In the genomic region with DNA sequence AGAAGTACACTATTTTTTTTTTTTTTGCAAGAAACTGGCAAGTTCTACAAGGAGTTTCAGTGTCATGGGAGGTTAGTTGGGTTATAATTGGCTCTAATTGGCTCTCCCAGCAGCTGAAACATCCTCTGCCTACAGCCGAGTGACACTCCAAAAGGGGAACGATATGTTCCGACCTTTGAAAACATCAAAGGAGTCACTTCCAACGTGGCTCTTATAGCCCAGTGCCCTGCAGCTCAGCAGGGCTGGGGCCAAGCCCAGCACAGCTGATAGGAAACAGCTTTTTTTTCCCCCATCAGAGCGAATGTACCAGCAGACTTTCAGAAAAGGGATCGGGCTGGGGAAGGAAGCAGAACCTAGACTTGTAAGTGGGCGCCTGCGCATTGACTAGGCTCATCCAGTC, we compare ENCODE assay signal across 17 mouse cellular contexts.
A peak's percentile ranks its signal among the peaks of the same experiment; 100 is the strongest.
DNase-seq lines count a peak whose midpoint lies in the region; ATAC-seq lines count a peak whose summit lies in the region.
"Had no signal": no experiment of that assay in that cellular context is flagged by ENCODE, and none has a peak within 500 bp of the region (broad histone marks: within the 10 kb centered on the region; RNA-seq: fewer than 3 reads in every experiment).

No protein-coding gene starts in this region.

- no peak for ATAC-seq in heart, embryonic 14.5 days (ENCODE audit: insufficient number of reproducible peaks, insufficient read depth, low FRiP score, low read depth)
- 0 out of 2 replicates have a peak, but pooled peaks have one; percentile 56 for ATAC-seq in midbrain, embryonic 13.5 days
- ATAC-seq: intestine, postnatal 0 days had no signal

- H3K27me3 ChIP-seq in heart, embryonic 14.5 days (ENCODE audit: control insufficient read depth, insufficient read depth, low read length), result no peaks in the 10 kb centered on the region
- no peaks in the 10 kb centered on the region for H3K27me3 ChIP-seq in midbrain, embryonic 13.5 days
- H3K27me3 ChIP-seq in midbrain, embryonic 10.5 days (ENCODE audit: low read depth, poor library complexity, severe bottlenecking), result no peaks in the 10 kb centered on the region
- no peaks in the 10 kb centered on the region for H3K27me3 ChIP-seq in hindbrain, embryonic 10.5 days (ENCODE audit: insufficient read depth, poor library complexity, severe bottlenecking)
- H3K27me3 ChIP-seq: hindbrain, embryonic 15.5 days had no signal

- no peak overlapping the region for H3K27ac ChIP-seq in heart, embryonic 14.5 days (replicated peaks in 1 of 2; ENCODE audit: control insufficient read depth in 1 of 2, insufficient read depth in 1 of 2, low read depth in 2 of 2, low read length in 2 of 2)
- no peak overlapping the region for H3K27ac ChIP-seq in midbrain, embryonic 13.5 days
- H3K27ac ChIP-seq in midbrain, embryonic 10.5 days (replicated peaks), result no peak overlapping the region
- no peak overlapping the region for H3K27ac ChIP-seq in hindbrain, embryonic 10.5 days
- H3K27ac ChIP-seq: hindbrain, embryonic 15.5 days; kidney, postnatal 0 days had no signal

- peak; percentile 3 to 12 for DNase-seq in adrenal gland, postnatal 36 days
- DNase-seq in adrenal gland, postnatal 10 days, result no peak
- no peak for DNase-seq in heart, postnatal 14 days
- no peak for DNase-seq in midbrain, embryonic 10.5 days (ENCODE audit: low spot score)
- no peak for DNase-seq in hindbrain, embryonic 10.5 days (ENCODE audit: low spot score)
- no peak for DNase-seq in right cerebral cortex, adult 18-20 months
- DNase-seq: cerebellum, postnatal 10 days; gastrocnemius, postnatal 14 days; layer of hippocampus, postnatal 36 days; spleen, adult 18-20 months; thymus, adult 18-20 months had no signal

- no peak overlapping the region for H3K4me3 ChIP-seq in heart, embryonic 14.5 days (ENCODE audit: control insufficient read depth in 1 of 2, insufficient read depth in 1 of 2, low read depth in 1 of 2, low read length in 2 of 2)
- H3K4me3 ChIP-seq in midbrain, embryonic 13.5 days (replicated peaks), result no peak overlapping the region
- no peak overlapping the region for H3K4me3 ChIP-seq in midbrain, embryonic 10.5 days
- H3K4me3 ChIP-seq in hindbrain, embryonic 10.5 days, result no peak overlapping the region
- H3K4me3 ChIP-seq: hindbrain, embryonic 15.5 days had no signal

- H3K9ac ChIP-seq in heart, embryonic 14.5 days (ENCODE audit: low read length), result no peak overlapping the region
- no peak overlapping the region for H3K9ac ChIP-seq in midbrain, embryonic 13.5 days (replicated peaks)
- H3K9ac ChIP-seq: hindbrain, embryonic 15.5 days had no signal

- H3K9me3 ChIP-seq in heart, embryonic 14.5 days (ENCODE audit: control insufficient read depth, low read length), result no peaks in the 10 kb centered on the region
- H3K9me3 ChIP-seq in midbrain, embryonic 13.5 days, result no peaks in the 10 kb centered on the region
- no peaks in the 10 kb centered on the region for H3K9me3 ChIP-seq in midbrain, embryonic 10.5 days (replicated peaks)
- H3K9me3 ChIP-seq in hindbrain, embryonic 10.5 days, result no peaks in the 10 kb centered on the region
- H3K9me3 ChIP-seq: hindbrain, embryonic 15.5 days had no signal

- intact Hi-C loops in heart, postnatal 14 days (cut with DNase I), result no loop called here

- WGBS in heart, embryonic 14.5 days, result 34% methylated on average over 8 of the region's 8 CpGs
- WGBS in midbrain, embryonic 13.5 days, result 44% methylated on average over 8 of the region's 8 CpGs
- WGBS in midbrain, embryonic 10.5 days, result 58% methylated on average over 8 of the region's 8 CpGs
- 47% methylated on average over 8 of the region's 8 CpGs for WGBS in hindbrain, embryonic 10.5 days

- no peaks in the 10 kb centered on the region for H3K36me3 ChIP-seq in heart, embryonic 14.5 days (ENCODE audit: control insufficient read depth, insufficient read depth, low read length)
- H3K36me3 ChIP-seq in midbrain, embryonic 13.5 days, result no peaks in the 10 kb centered on the region
- H3K36me3 ChIP-seq in midbrain, embryonic 10.5 days, result no peaks in the 10 kb centered on the region
- H3K36me3 ChIP-seq in hindbrain, embryonic 10.5 days, result no peaks in the 10 kb centered on the region
- H3K36me3 ChIP-seq: hindbrain, embryonic 15.5 days had no signal

- 0 out of 2 replicates have a peak overlapping the region, but pooled peaks have one; percentile 8 for H3K4me2 ChIP-seq in heart, embryonic 14.5 days (ENCODE audit: low read length)
- H3K4me2 ChIP-seq in midbrain, embryonic 13.5 days (replicated peaks), result no peak overlapping the region
- H3K4me2 ChIP-seq: hindbrain, embryonic 15.5 days; liver, embryonic 11.5 days had no signal

- H3K4me1 ChIP-seq in heart, embryonic 14.5 days (ENCODE audit: control insufficient read depth in 2 of 2, insufficient read depth in 2 of 2, low read length in 2 of 2), result no peaks in the 10 kb centered on the region
- H3K4me1 ChIP-seq in midbrain, embryonic 13.5 days (replicated peaks), result peaks cover 8% of the 10 kb centered on the region
- peaks cover 9% of the 10 kb centered on the region for H3K4me1 ChIP-seq in midbrain, embryonic 10.5 days
- H3K4me1 ChIP-seq in hindbrain, embryonic 10.5 days (replicated peaks), result peaks cover 14% of the 10 kb centered on the region
- H3K4me1 ChIP-seq: hindbrain, embryonic 15.5 days had no signal

Comparison
In these comparisons a context has a peak if more than half of its experiments do, and no peak if none do; other contexts are left out.
1. DNase-seq: peak in adrenal gland, postnatal 36 days (2 of 2); none in adrenal gland, postnatal 10 days (single experiment), heart, postnatal 14 days (0 of 2), midbrain, embryonic 10.5 days (single experiment), hindbrain, embryonic 10.5 days (single experiment) and right cerebral cortex, adult 18-20 months (single experiment).